Mouse (Mus musculus): ENCODE data around the gene Sppl3. TPM values are rescaled to one million over a fixed set of nuclear protein-coding genes. Genes with fewer than 3 reads are reported as not detected.

Sppl3 gene
- polyA plus RNA-seq, 1 experiment from 2014 or later = 39.4 TPM

GRCm38 (mm10) chr5:115035217-115035616 is 24.3 kb downstream of the Sppl3 start:
- TF ChIP-seq CTCF (IDR thresholded peaks at IDR 0.05; ENCODE audit: low read depth) = no peak

GRCm38 (mm10) chr5:115037099-115037498 is 26.2 kb downstream of the Sppl3 start:
- Histone ChIP-seq H3K4me2 (ENCODE audit: low read length) (no peak overlapping the region), H3K4me3 (replicated peaks; ENCODE audit: low read depth, low read length) (no peak overlapping the region), H3K36me3 (ENCODE audit: insufficient read depth, low read length) (no peaks in the 10 kb centered on the region), H3K27me3 (ENCODE audit: insufficient read depth, low read length) (no peaks in the 10 kb centered on the region), H3K9ac (ENCODE audit: low read depth, low read length) (no peak overlapping the region), H3K4me1 (replicated peaks; ENCODE audit: insufficient read depth, low read length) (0 out of 2 replicates have a peak, but pooled peaks cover 3% of the 10 kb centered on the region), H3K27ac (no peak overlapping the region), H3K9me3 (replicated peaks; ENCODE audit: low read length) (no peaks in the 10 kb centered on the region)
- TF ChIP-seq CTCF (IDR thresholded peaks at IDR 0.05; ENCODE audit: low read depth) = no peak
- ATAC-seq (replicated peaks; ENCODE audit: low FRiP score, low read depth) (no peak), DNase-seq (ENCODE audit: low spot score) (no peak)
- WGBS = 81% methylated on average over 2 of the region's 2 CpGs

More at GRCm38 (mm10) chr5:115035217-115035616, 24.3 kb downstream of the Sppl3 start:
- no peak overlapping the region for H3K27ac ChIP-seq
- H3K4me2 ChIP-seq (ENCODE audit: low read length) = no peak overlapping the region
- WGBS = 83% methylated on average over 1 of the region's 1 CpGs
- peaks cover 3% of the 10 kb centered on the region; the same call in 1 of the 2 replicates for H3K4me1 ChIP-seq (replicated peaks; ENCODE audit: insufficient read depth, low read length)
- ATAC-seq (replicated peaks; ENCODE audit: low FRiP score, low read depth) (no peak), DNase-seq (ENCODE audit: low spot score) (no peak)
- no peaks in the 10 kb centered on the region for H3K9me3 ChIP-seq (replicated peaks; ENCODE audit: low read length)
- H3K27me3 ChIP-seq (ENCODE audit: insufficient read depth, low read length) = no peaks in the 10 kb centered on the region
- H3K4me3 ChIP-seq (replicated peaks; ENCODE audit: low read depth, low read length) = no peak overlapping the region
- H3K36me3 ChIP-seq (ENCODE audit: insufficient read depth, low read length) = no peaks in the 10 kb centered on the region
- no peak overlapping the region for H3K9ac ChIP-seq (ENCODE audit: low read depth, low read length)

- ATAC-seq (replicated peaks; ENCODE audit: low FRiP score, low read depth) = no peak
- Histone ChIP-seq H3K9ac (ENCODE audit: low read depth, low read length) (no peak overlapping the region), H3K27ac (no peak overlapping the region), H3K27me3 (ENCODE audit: insufficient read depth, low read length) (no peaks in the 10 kb centered on the region), H3K36me3 (ENCODE audit: insufficient read depth, low read length) (no peaks in the 10 kb centered on the region), H3K4me1 (replicated peaks; ENCODE audit: insufficient read depth, low read length) (no peaks in the 10 kb centered on the region), H3K4me2 (ENCODE audit: low read length) (no peak overlapping the region), H3K4me3 (replicated peaks; ENCODE audit: low read depth, low read length) (no peak overlapping the region), H3K9me3 (replicated peaks; ENCODE audit: low read length) (no peaks in the 10 kb centered on the region)
- no peak for TF ChIP-seq CTCF (IDR thresholded peaks at IDR 0.05; ENCODE audit: low read depth)
- peak; percentile 30 for DNase-seq (ENCODE audit: low spot score)
- 45% methylated on average over 4 of the region's 4 CpGs for WGBS
Observed at GRCm38 (mm10) chr5:115040756-115041155, 29.8 kb downstream of the Sppl3 start.

- H3K4me1 ChIP-seq (replicated peaks; ENCODE audit: insufficient read depth, low read length) = no peaks in the 10 kb centered on the region
- H3K9me3 ChIP-seq (replicated peaks; ENCODE audit: low read length) = no peaks in the 10 kb centered on the region
- H3K4me2 ChIP-seq (ENCODE audit: low read length) = no peak overlapping the region
- no peak overlapping the region for H3K9ac ChIP-seq (ENCODE audit: low read depth, low read length)
- WGBS = 79% methylated on average over 4 of the region's 4 CpGs
- ATAC-seq (replicated peaks; ENCODE audit: low FRiP score, low read depth) (no peak), DNase-seq (ENCODE audit: low spot score) (no peak)
- no peaks in the 10 kb centered on the region for H3K27me3 ChIP-seq (ENCODE audit: insufficient read depth, low read length)
- no peaks in the 10 kb centered on the region for H3K36me3 ChIP-seq (ENCODE audit: insufficient read depth, low read length)
- no peak for TF ChIP-seq CTCF (IDR thresholded peaks at IDR 0.05; ENCODE audit: low read depth)
- no peak overlapping the region for H3K4me3 ChIP-seq (replicated peaks; ENCODE audit: low read depth, low read length)
- no peak overlapping the region for H3K27ac ChIP-seq
Observed at GRCm38 (mm10) chr5:115043626-115044025, 32.7 kb downstream of the Sppl3 start.

GRCm38 (mm10) chr5:115045146-115045677 is 34.3 kb downstream of the Sppl3 start:
- no peaks in the 10 kb centered on the region for H3K9me3 ChIP-seq (replicated peaks; ENCODE audit: low read length)
- WGBS = 86% methylated on average over 2 of the region's 2 CpGs
- DNase-seq (ENCODE audit: low spot score) = no peak
- no peak overlapping the region for H3K4me2 ChIP-seq (ENCODE audit: low read length)
- TF ChIP-seq CTCF (IDR thresholded peaks at IDR 0.05; ENCODE audit: low read depth) = no peak
- H3K36me3 ChIP-seq (ENCODE audit: insufficient read depth, low read length) = no peaks in the 10 kb centered on the region
- no peak overlapping the region for H3K4me3 ChIP-seq (replicated peaks; ENCODE audit: low read depth, low read length)
- H3K4me1 ChIP-seq (replicated peaks; ENCODE audit: insufficient read depth, low read length) = no peaks in the 10 kb centered on the region
- H3K9ac ChIP-seq (ENCODE audit: low read depth, low read length) = no peak overlapping the region
- H3K27me3 ChIP-seq (ENCODE audit: insufficient read depth, low read length) = no peaks in the 10 kb centered on the region
- ATAC-seq (replicated peaks; ENCODE audit: low FRiP score, low read depth) = no peak
- no peak overlapping the region for H3K27ac ChIP-seq

- Histone ChIP-seq H3K4me1 (replicated peaks; ENCODE audit: insufficient read depth, low read length) (peaks cover 30% of the 10 kb centered on the region; the same call in 1 of the 2 replicates), H3K9ac (ENCODE audit: low read depth, low read length) (no peak overlapping the region), H3K27ac (no peak overlapping the region), H3K27me3 (ENCODE audit: insufficient read depth, low read length) (no peaks in the 10 kb centered on the region), H3K36me3 (ENCODE audit: insufficient read depth, low read length) (no peaks in the 10 kb centered on the region), H3K4me3 (replicated peaks; ENCODE audit: low read depth, low read length) (no peak overlapping the region), H3K4me2 (ENCODE audit: low read length) (no peak overlapping the region), H3K9me3 (replicated peaks; ENCODE audit: low read length) (no peaks in the 10 kb centered on the region)
- DNase-seq (ENCODE audit: low spot score) (no peak), ATAC-seq (replicated peaks; ENCODE audit: low FRiP score, low read depth) (no peak)
- no peak for TF ChIP-seq CTCF (IDR thresholded peaks at IDR 0.05; ENCODE audit: low read depth)
- WGBS = 75% methylated on average over 6 of the region's 6 CpGs
Observed at GRCm38 (mm10) chr5:115049692-115050091, 38.8 kb downstream of the Sppl3 start.

- Histone ChIP-seq H3K9ac (ENCODE audit: low read depth, low read length) (no peak overlapping the region), H3K4me2 (ENCODE audit: low read length) (no peak overlapping the region), H3K36me3 (ENCODE audit: insufficient read depth, low read length) (no peaks in the 10 kb centered on the region), H3K27ac (no peak overlapping the region), H3K9me3 (replicated peaks; ENCODE audit: low read length) (no peaks in the 10 kb centered on the region), H3K27me3 (ENCODE audit: insufficient read depth, low read length) (no peaks in the 10 kb centered on the region), H3K4me3 (replicated peaks; ENCODE audit: low read depth, low read length) (no peak overlapping the region), H3K4me1 (replicated peaks; ENCODE audit: insufficient read depth, low read length) (peaks cover 30% of the 10 kb centered on the region; the same call in 1 of the 2 replicates)
- ATAC-seq (replicated peaks; ENCODE audit: low FRiP score, low read depth) = no peak
- WGBS = 84% methylated on average over 6 of the region's 6 CpGs
- no peak for DNase-seq (ENCODE audit: low spot score)
- no peak for TF ChIP-seq CTCF (IDR thresholded peaks at IDR 0.05; ENCODE audit: low read depth)
Observed at GRCm38 (mm10) chr5:115050776-115051175, 39.8 kb downstream of the Sppl3 start.

All from kidney, postnatal 0 days (tissue).